Mouse (Mus musculus) embryonic facial prominence, embryonic 14.5 days (tissue): ENCODE data around the gene Foxg1. TPM values are rescaled to one million over a fixed set of nuclear protein-coding genes. Genes with fewer than 3 reads are reported as not detected.

Source experiments
- ATAC-seq: fragments of 200-750 bp; cut with Nextera tagmentation; 2 replicates; pipeline ENCODE4 v1.8.0; 2017; ENCODE audit warnings: low read depth, moderate number of reproducible peaks, moderate TSS enrichment
- DNase-seq: peaks from one replicate; pipeline ENCODE4 v3.0.0-alpha.2; 2015; ENCODE audit warnings: low spot score
- H3K27ac ChIP-seq: fragments of 300-500 bp; sonication (generic); replicated peaks from 2 replicates; pipeline ENCODE4 v1.5.1; 2014; ENCODE audit warnings: low read depth, mild to moderate bottlenecking, low read length, moderate library complexity
- H3K27me3 ChIP-seq: fragments of 300-500 bp; sonication (generic); replicated peaks from 2 replicates; pipeline ENCODE4 v1.6.1; 2014; ENCODE audit warnings: low read length; ENCODE audit not compliant: control insufficient read depth, insufficient read depth
- H3K36me3 ChIP-seq: fragments of 300-500 bp; sonication (generic); 2 replicates; pipeline ENCODE4 v1.6.1; 2014; ENCODE audit warnings: low read length, mixed read lengths; ENCODE audit not compliant: control insufficient read depth, insufficient read depth
- H3K4me1 ChIP-seq: fragments of 300-500 bp; sonication (generic); 2 replicates; pipeline ENCODE4 v1.6.1; 2014; ENCODE audit warnings: antibody characterized with exemption, low read length; ENCODE audit not compliant: control insufficient read depth, insufficient read depth
- H3K4me2 ChIP-seq: fragments of 300-500 bp; sonication (generic); 2 replicates; pipeline ENCODE4 v1.6.1; 2014; ENCODE audit warnings: low read depth, mild to moderate bottlenecking, low read length, moderate library complexity, mixed read lengths
- H3K4me3 ChIP-seq: fragments of 300-500 bp; sonication (generic); 2 replicates; pipeline ENCODE4 v1.5.1; 2014; ENCODE audit warnings: low read depth, mild to moderate bottlenecking, low read length
- H3K9ac ChIP-seq: fragments of 300-500 bp; sonication (generic); 2 replicates; pipeline ENCODE4 v1.6.1; 2014; ENCODE audit warnings: low read depth, mild to moderate bottlenecking, low read length, moderate library complexity, mixed read lengths
- H3K9me3 ChIP-seq: fragments of 300-500 bp; sonication (generic); 2 replicates; pipeline ENCODE4 v1.6.1; 2016; ENCODE audit warnings: low read length; ENCODE audit not compliant: control insufficient read depth
- WGBS: fragments of 180-500 bp; shearing (Covaris S2); extraction: QIAGEN DNeasy Blood & Tissue Kit; methylation state at CpG from one replicate; pipeline ENCODE4 v1.1.7; 2014; 5-methylcytosine and 5-hydroxymethylcytosine counted together
- polyA plus RNA-seq: library from polyadenylated mRNA; unstranded; fragments of >200 nt; fragmentation: Nextera tagmentation; extraction: Ambion mirVana; gene quantifications from 2 replicates; pipeline ENCODE4 v1.2.1, GENCODE M21; 2014

Foxg1 gene
- polyA plus RNA-seq, 1 experiment from 2014 or later, result 0.81 TPM

DNA sequence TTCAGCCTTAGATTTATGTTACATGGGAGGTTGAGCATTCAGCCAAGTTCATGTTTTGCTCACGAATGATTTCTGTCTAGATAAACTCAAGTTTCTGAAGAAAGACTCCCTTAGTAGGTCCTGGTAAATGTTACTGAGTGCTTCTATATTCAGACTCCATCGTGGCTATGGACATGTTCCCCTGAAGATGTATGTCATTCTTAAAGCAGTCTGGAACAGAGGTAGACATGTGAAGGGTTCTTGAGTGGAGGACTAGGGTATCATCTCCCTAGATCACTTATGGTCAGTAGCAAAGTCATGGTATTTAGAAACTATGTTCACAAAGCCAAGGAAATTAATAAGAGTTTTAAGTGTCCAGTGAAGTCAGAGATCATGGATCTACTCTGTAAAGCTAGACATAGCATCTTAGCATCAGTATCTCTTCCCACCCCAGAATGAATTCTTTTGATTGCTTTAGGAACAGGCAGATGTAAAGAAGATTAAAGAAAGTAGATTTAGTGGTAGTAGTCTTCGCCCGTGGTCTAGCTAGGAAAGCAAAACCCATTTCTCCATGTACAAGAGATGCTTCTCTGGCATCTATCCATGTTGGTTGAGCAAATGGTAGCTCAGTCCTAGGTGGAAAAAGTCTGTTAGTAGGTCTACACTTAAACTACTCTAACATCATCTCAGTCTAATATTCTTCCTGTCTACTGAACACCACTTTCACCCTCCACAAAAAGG lies 15.1 kb downstream of the Foxg1 start:
- 25% methylated on average over 4 of the region's 4 CpGs for WGBS
- Histone ChIP-seq H3K9me3 (no peaks in the 10 kb centered on the region), H3K36me3 (no peaks in the 10 kb centered on the region), H3K27ac (no peak overlapping the region), H3K4me1 (0 out of 2 replicates have a peak, but pooled peaks cover 5% of the 10 kb centered on the region), H3K4me3 (no peak overlapping the region), H3K4me2 (no peak overlapping the region), H3K9ac (no peak overlapping the region), H3K27me3 (peaks cover 85% of the 10 kb centered on the region)
- DNase-seq, result no peak
- no peak for ATAC-seq

DNA sequence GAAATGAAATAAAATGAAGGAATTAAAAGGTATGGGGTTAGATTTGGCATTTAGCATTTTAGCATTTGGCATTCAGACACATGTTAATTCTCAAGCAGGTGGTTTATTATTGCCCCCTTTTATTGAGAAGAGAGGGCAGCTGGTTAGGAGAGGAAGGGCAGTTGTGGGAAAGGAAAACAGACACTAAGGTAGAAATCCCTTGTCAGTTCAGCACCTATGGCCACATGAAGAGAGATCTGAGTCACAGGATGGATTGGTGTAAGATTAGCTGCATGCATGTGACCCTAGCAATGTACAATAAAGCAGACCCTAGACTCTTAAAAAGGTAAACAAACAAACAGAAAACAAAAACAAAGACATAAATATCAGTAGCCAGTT lies 15.7 kb downstream of the Foxg1 start:
- ATAC-seq, result no peak
- peaks cover 85% of the 10 kb centered on the region for H3K27me3 ChIP-seq
- H3K4me1 ChIP-seq, result 0 out of 2 replicates have a peak, but pooled peaks cover 5% of the 10 kb centered on the region
- no peak overlapping the region for H3K4me3 ChIP-seq
- no peak for DNase-seq
- H3K9ac ChIP-seq, result no peak overlapping the region
- H3K27ac ChIP-seq, result no peak overlapping the region
- no peaks in the 10 kb centered on the region for H3K36me3 ChIP-seq
- H3K4me2 ChIP-seq, result no peak overlapping the region
- H3K9me3 ChIP-seq, result no peaks in the 10 kb centered on the region

DNA sequence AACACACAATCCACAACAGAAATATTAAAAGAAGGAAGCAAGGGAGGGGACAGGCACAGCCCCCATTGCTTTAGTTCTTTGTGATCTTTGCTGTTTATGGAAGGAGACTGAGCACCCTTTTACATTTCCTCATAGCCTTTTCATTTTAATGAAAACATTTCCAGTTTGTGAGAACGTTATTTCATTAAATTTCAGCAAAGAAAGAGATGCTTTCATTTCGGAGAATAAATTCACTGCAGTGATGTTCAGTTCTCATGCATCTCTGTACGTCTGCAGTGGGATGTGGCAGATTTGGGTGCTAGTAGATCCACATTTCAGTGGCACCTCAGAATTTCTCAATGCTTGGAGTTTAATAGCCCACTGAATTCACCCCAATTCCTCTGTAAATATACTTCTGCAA lies 16.2 kb downstream of the Foxg1 start:
- peaks cover 86% of the 10 kb centered on the region for H3K27me3 ChIP-seq
- H3K4me2 ChIP-seq, result no peak overlapping the region
- H3K4me1 ChIP-seq, result 0 out of 2 replicates have a peak, but pooled peaks cover 5% of the 10 kb centered on the region
- DNase-seq (no peak), ATAC-seq (no peak)
- no peak overlapping the region for H3K27ac ChIP-seq
- H3K9me3 ChIP-seq, result no peaks in the 10 kb centered on the region
- no peak overlapping the region for H3K9ac ChIP-seq
- H3K4me3 ChIP-seq, result no peak overlapping the region
- 16% methylated on average over 3 of the region's 3 CpGs for WGBS
- no peaks in the 10 kb centered on the region for H3K36me3 ChIP-seq

DNA sequence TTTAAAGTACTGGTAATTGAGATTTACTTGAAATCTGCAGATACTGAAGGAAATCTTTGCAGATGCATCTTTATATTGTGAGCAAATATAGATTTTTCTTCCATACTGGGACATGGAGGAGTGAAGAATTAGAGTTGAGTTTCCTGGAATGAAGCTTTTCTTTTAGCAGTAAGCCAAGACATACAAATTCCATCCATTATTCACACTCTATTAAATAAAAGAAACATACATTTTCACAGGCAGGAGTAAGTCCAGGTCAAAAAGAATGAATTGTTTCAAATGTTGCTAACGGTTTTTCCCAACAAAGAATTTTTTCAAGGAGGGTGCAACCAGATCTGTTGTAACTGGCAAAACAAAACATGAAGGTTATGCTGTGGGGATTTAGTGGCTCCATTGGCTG lies 17.2 kb downstream of the Foxg1 start:
- Histone ChIP-seq H3K36me3 (no peaks in the 10 kb centered on the region), H3K9me3 (no peaks in the 10 kb centered on the region), H3K4me2 (no peak overlapping the region), H3K27ac (no peak overlapping the region), H3K4me1 (0 out of 2 replicates have a peak, but pooled peaks cover 5% of the 10 kb centered on the region), H3K4me3 (no peak overlapping the region), H3K9ac (no peak overlapping the region), H3K27me3 (peaks cover 82% of the 10 kb centered on the region)
- no peak for ATAC-seq
- WGBS, result 0% methylated on average over 1 of the region's 1 CpGs
- no peak for DNase-seq

DNA sequence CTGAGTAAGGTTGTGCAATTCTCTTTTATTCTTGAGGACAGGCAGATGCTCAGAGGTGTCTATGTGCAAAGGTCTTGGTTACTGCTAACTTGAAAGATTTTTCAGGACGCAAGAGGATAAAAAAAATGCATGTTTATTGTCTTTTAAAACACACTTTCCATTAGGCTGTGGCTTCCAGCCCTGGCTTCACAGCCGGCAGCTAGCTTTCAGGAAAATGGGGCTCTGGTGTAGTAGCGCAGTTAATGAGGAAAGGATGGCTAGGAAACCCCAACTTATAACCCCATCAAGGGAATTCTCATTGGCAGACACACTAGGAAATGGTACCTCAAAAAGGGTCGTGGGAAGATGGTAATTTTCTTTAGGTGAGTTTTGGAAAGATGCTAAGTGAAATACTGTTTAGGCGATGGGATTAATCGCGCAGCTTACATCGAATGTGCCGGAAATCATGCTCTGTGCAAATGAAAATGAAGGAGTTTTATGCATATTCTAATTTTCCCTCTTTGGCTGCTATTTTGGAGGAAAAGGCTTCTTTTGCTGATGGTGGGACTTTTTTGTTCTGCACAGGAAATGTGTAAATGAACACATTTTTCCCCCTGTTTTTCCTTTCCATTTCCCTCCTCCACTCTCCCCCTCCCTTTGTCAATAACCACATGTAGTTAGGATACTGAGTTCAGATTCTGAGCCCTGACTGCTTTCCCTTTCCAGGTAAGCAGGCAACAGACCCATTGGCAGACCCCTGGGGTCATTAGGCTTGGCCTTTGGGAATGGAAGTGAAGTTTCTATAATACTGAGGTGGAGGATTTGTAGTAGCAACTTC lies 17.8 kb downstream of the Foxg1 start:
- WGBS, result 5% methylated on average over 9 of the region's 9 CpGs
- peak overlapping the region; percentile 50; the same call in 1 of the 2 replicates for H3K4me3 ChIP-seq
- H3K9ac ChIP-seq, result no peak overlapping the region
- peaks cover 82% of the 10 kb centered on the region for H3K27me3 ChIP-seq
- ATAC-seq (no peak), DNase-seq (no peak)
- peak overlapping the region; percentile 89; the same call in 1 of the 2 replicates for H3K4me2 ChIP-seq
- 0 out of 2 replicates have a peak, but pooled peaks cover 5% of the 10 kb centered on the region for H3K4me1 ChIP-seq
- H3K36me3 ChIP-seq, result no peaks in the 10 kb centered on the region
- no peaks in the 10 kb centered on the region for H3K9me3 ChIP-seq
- no peak overlapping the region for H3K27ac ChIP-seq

DNA sequence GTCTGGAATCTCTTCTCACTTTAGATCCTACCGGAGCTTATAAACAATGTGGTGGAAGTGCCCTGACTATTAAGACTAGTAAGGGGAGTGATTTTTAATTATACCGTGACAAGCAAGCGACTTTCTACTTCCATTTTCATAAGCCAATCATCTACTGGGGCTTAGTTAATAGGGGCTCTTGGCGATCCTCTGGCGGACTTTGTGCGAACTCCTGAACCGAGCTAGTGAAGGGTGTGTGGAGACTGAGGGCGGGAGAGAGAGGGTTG lies 18.3 kb downstream of the Foxg1 start:
- H3K4me1 ChIP-seq, result 0 out of 2 replicates have a peak, but pooled peaks cover 5% of the 10 kb centered on the region
- H3K36me3 ChIP-seq, result no peaks in the 10 kb centered on the region
- DNase-seq (no peak), ATAC-seq (peak; percentile 88)
- H3K27ac ChIP-seq, result no peak overlapping the region
- peaks cover 78% of the 10 kb centered on the region for H3K27me3 ChIP-seq
- 0% methylated on average over 8 of the region's 8 CpGs for WGBS
- H3K4me3 ChIP-seq, result peak overlapping the region; percentile 50
- peak overlapping the region; percentile 60; the same call in 1 of the 2 replicates for H3K9ac ChIP-seq
- peak overlapping the region; percentile 89 for H3K4me2 ChIP-seq
- H3K9me3 ChIP-seq, result no peaks in the 10 kb centered on the region

DNA sequence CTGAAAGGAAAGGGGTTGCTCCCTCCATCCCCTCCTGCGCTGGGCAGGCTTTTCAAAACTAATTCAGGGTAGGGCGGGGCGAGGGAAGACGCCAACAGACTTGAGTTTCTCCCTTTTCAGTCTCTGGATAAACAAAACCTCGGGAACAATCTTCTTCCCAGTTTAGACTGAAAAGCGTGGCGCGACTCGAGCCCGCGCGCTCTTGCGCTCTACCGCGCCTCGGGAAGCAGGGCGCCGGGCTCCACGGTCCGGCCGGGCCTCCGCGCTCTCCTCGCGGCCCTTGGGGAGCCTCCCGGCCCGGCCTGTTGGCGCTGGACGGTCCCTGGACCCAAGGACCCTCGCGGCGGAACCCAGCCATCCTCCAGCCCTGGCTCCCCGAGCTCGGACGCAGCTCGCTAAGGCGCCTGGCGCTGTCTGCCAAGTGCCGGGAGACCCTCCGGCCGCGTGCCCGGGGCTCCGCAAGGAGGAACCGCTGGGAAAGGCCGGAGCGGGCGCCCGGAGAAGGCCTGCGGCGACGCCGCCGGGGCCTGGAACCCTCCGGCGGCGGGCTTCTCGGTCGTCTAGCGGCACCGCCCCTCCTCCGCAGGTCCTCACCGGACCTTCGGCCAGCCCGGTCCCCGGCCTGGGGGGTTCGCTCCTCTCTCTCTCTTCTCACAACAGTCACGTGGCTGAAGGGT lies 18.8 kb downstream of the Foxg1 start:
- Histone ChIP-seq H3K4me2 (peak overlapping the region; percentile 89), H3K9me3 (no peaks in the 10 kb centered on the region), H3K27ac (no peak overlapping the region; the same call in 1 of the 2 replicates), H3K36me3 (no peaks in the 10 kb centered on the region), H3K4me3 (peak overlapping the region; percentile 50), H3K9ac (peak overlapping the region; percentile 60), H3K27me3 (peaks cover 75% of the 10 kb centered on the region), H3K4me1 (0 out of 2 replicates have a peak, but pooled peaks cover 5% of the 10 kb centered on the region)
- DNase-seq, result peak; percentile 71
- ATAC-seq, result peak; percentile 76
- 0% methylated on average over 40 of the region's 68 CpGs for WGBS

DNA sequence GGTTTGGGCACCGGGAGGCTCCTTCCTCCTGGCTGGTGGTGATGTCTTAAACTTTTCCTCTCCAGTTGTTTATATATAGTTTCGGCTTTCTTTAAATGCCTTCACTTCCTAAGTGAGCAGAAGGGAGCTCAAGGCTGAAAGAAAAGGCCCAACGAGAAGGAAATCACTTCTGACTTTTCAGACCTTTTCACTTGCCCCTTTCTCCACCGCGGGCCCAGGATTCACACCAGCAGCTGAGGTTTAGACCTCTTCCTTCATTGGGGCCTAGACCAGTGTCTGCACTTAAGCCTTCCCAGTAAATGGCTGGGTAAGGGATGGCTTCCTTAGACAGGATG lies 19.3 kb downstream of the Foxg1 start:
- WGBS, result under 1% methylated on average over 5 of the region's 5 CpGs
- ATAC-seq, result no peak
- H3K36me3 ChIP-seq, result no peaks in the 10 kb centered on the region
- no peak overlapping the region for H3K27ac ChIP-seq
- 0 out of 2 replicates have a peak, but pooled peaks cover 5% of the 10 kb centered on the region for H3K4me1 ChIP-seq
- peaks cover 72% of the 10 kb centered on the region for H3K27me3 ChIP-seq
- H3K4me3 ChIP-seq, result peak overlapping the region; percentile 50
- peak overlapping the region; percentile 60 for H3K9ac ChIP-seq
- no peaks in the 10 kb centered on the region for H3K9me3 ChIP-seq
- peak overlapping the region; percentile 89 for H3K4me2 ChIP-seq
- no peak for DNase-seq
